Mouse (Mus musculus) embryonic fibroblast, embryonic 13.5 days (primary cell): ENCODE measurements at regions not wholly inside any gene's neighbourhood (a gene's known extent, or its start where the extent isn't known, plus 50 kb on each side); places are given as distances from the start of the nearest gene placed in this dataset.

Experiments used
- CTCF ChIP-seq: IDR thresholded peaks from 2 replicates; pipeline ENCODE4 v1.5.1; 2011; ENCODE audit warnings: mild to moderate bottlenecking, control low read depth, low read length, moderate library complexity, borderline replicate concordance; ENCODE audit not compliant: insufficient read depth
- POLR2A ChIP-seq: IDR thresholded peaks from 2 replicates; pipeline ENCODE4 v1.6.1; 2011; ENCODE audit warnings: low read depth, mild to moderate bottlenecking, control low read depth, low read length, moderate library complexity

GRCm38 (mm10) chr10:37483521-37483920 lies 344.8 kb upstream of the Marcks start:
- no peak for TF ChIP-seq CTCF
- no peak for TF ChIP-seq POLR2A
